Mouse (Mus musculus) kidney, postnatal 10 days (tissue): ENCODE measurements around the gene Grin2d.

Experiments used
- DNase-seq: peaks from one replicate; pipeline ENCODE4 v3.0.0; 2021; ENCODE audit warnings: mixed read lengths

Gene Grin2d

GRCm38 (mm10) chr7:45802551-45802950, 75.6 kb downstream of the Grin2d start:
- DNase-seq, result no peak

GRCm38 (mm10) chr7:45801348-45801747, 76.8 kb downstream of the Grin2d start:
- DNase-seq, result peak; percentile 97

- peak; percentile 65 for DNase-seq
Observed at GRCm38 (mm10) chr7:45800546-45801204, 77.5 kb downstream of the Grin2d start.

- no peak for DNase-seq
Observed at GRCm38 (mm10) chr7:45800001-45800400, 78.2 kb downstream of the Grin2d start.

GRCm38 (mm10) chr7:45798931-45799330, 79.2 kb downstream of the Grin2d start:
- no peak for DNase-seq

GRCm38 (mm10) chr7:45798511-45798836, 79.7 kb downstream of the Grin2d start:
- peak; percentile 70 for DNase-seq

- no peak for DNase-seq
Observed at GRCm38 (mm10) chr7:45797661-45798510, 80.3 kb downstream of the Grin2d start.

GRCm38 (mm10) chr7:45796950-45797349, 81.2 kb downstream of the Grin2d start:
- no peak for DNase-seq

GRCm38 (mm10) chr7:45794971-45795370, 83.2 kb downstream of the Grin2d start:
- no peak for DNase-seq

GRCm38 (mm10) chr7:45793969-45794585, 84.1 kb downstream of the Grin2d start:
- DNase-seq, result no peak

GRCm38 (mm10) chr7:45793240-45793639, 84.9 kb downstream of the Grin2d start:
- peak; percentile 8 for DNase-seq

- no peak for DNase-seq
Observed at GRCm38 (mm10) chr7:45791756-45792490, 86.3 kb downstream of the Grin2d start.

GRCm38 (mm10) chr7:45790721-45791120, 87.5 kb downstream of the Grin2d start:
- peak; percentile 76 for DNase-seq

- DNase-seq, result no peak
Observed at GRCm38 (mm10) chr7:45787642-45788041, 90.5 kb downstream of the Grin2d start.

- no peak for DNase-seq
Observed at GRCm38 (mm10) chr7:45786661-45787413, 91.3 kb downstream of the Grin2d start.

- peak; percentile 59 for DNase-seq
Observed at GRCm38 (mm10) chr7:45786136-45786578, 92.0 kb downstream of the Grin2d start.

GRCm38 (mm10) chr7:45785388-45786135, 92.6 kb downstream of the Grin2d start:
- DNase-seq, result peak; percentile 67

GRCm38 (mm10) chr7:45784524-45785372, 93.4 kb downstream of the Grin2d start, which contains the start of gene Sult2b1:
Gene Sult2b1, minus strand, starts transcription at chr7:45784669.
- DNase-seq, result peak; percentile 85

- DNase-seq, result peak; percentile 78
Observed at GRCm38 (mm10) chr7:45783511-45784091, 94.6 kb downstream of the Grin2d start, which contains the start of gene Lmtk3. Gene Lmtk3, plus strand, starts transcription at chr7:45783738.

- DNase-seq, result no peak
Observed at GRCm38 (mm10) chr7:45782271-45782670, 95.9 kb downstream of the Grin2d start.
